Mouse (Mus musculus) liver, adult 2 months (tissue): ENCODE measurements around the gene Scaf8.

Experiments
- CTCF ChIP-seq: fragments of 200-500 bp; IDR thresholded peaks from 2 replicates; pipeline ENCODE4 v1.5.1; 2011; ENCODE audit warnings: low read depth, low read length, control low read depth
- POLR2A ChIP-seq: fragments of 200-500 bp; IDR thresholded peaks from 2 replicates; pipeline ENCODE4 v1.6.1; 2011; ENCODE audit warnings: low read length, control low read depth; ENCODE audit not compliant: insufficient read depth; ENCODE audit errors: extremely low read depth

GRCm38 (mm10) chr17:3157016-3157415, 42.2 kb downstream of the Scaf8 start:
- TF ChIP-seq CTCF, result no peak
- TF ChIP-seq POLR2A, result no peak
